32 mouse cellular contexts compared by ENCODE assay signal in the genomic region with DNA sequence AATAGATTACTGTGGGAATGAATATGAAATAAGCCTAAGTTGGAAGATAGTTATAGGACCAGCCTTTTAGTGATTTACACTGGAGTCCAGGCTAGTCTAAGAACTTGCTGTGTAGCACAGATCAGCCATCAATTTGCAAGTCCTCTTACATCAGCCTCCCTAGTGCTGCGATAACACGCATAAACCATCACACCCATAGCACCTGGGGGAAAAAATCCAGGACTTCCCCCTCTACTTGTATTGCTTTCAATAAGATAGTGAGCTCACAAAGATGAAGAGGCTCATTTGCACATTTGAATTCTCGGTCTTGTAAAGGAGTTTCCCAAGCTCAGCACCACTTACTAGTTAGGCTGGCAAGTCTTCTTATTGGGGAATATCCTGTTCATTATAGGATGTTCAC.
"Had no signal": no experiment of that assay in that cellular context is flagged by ENCODE, and none has a peak within 500 bp of the region (broad histone marks: within the 10 kb centered on the region; RNA-seq: fewer than 3 reads in every experiment).

No protein-coding gene starts in this region.

- H3K27ac ChIP-seq: heart, embryonic 13.5 days; heart, embryonic 15.5 days; hindbrain, embryonic 10.5 days; hindbrain, embryonic 12.5 days; hindbrain, embryonic 13.5 days; hindbrain, embryonic 14.5 days; hindbrain, embryonic 15.5 days; hindbrain, postnatal 0 days; intestine, embryonic 15.5 days; kidney, embryonic 15.5 days; kidney, postnatal 0 days; layer of hippocampus, adult 2 months; left cerebral cortex, adult 2 months had no signal

- H3K9ac ChIP-seq: heart, embryonic 13.5 days; heart, embryonic 15.5 days; hindbrain, embryonic 12.5 days; hindbrain, embryonic 13.5 days; hindbrain, embryonic 14.5 days; hindbrain, embryonic 15.5 days; intestine, embryonic 15.5 days; kidney, embryonic 15.5 days had no signal

- DNase-seq: heart, postnatal 10 days; heart, postnatal 14 days; heart, postnatal 36 days; heart, postnatal 4 days; kidney, adult 11 months; kidney, adult 2 months; kidney, adult 8-10 months; kidney, postnatal 10 days; kidney, postnatal 14 days; kidney, postnatal 25 days; kidney, postnatal 36 days; kidney, postnatal 4 days; layer of hippocampus, adult 9-11 months; layer of hippocampus, postnatal 36 days had no signal

- H3K4me3 ChIP-seq: heart, embryonic 13.5 days; heart, embryonic 15.5 days; hindbrain, embryonic 10.5 days; hindbrain, embryonic 12.5 days; hindbrain, embryonic 13.5 days; hindbrain, embryonic 15.5 days; intestine, embryonic 15.5 days; kidney, embryonic 15.5 days; layer of hippocampus, adult 2 months; left cerebral cortex, adult 2 months had no signal

- H3K4me2 ChIP-seq: heart, embryonic 11.5 days; heart, embryonic 13.5 days; heart, embryonic 15.5 days; hindbrain, embryonic 12.5 days; hindbrain, embryonic 13.5 days; hindbrain, embryonic 14.5 days; hindbrain, embryonic 15.5 days; intestine, embryonic 15.5 days; kidney, embryonic 15.5 days had no signal

- H3K9me3 ChIP-seq: heart, embryonic 13.5 days; heart, embryonic 15.5 days; hindbrain, embryonic 10.5 days; hindbrain, embryonic 12.5 days; hindbrain, embryonic 13.5 days; hindbrain, embryonic 15.5 days; intestine, embryonic 15.5 days; kidney, embryonic 15.5 days had no signal

- H3K36me3 ChIP-seq: heart, embryonic 13.5 days; heart, embryonic 15.5 days; hindbrain, embryonic 10.5 days; hindbrain, embryonic 12.5 days; hindbrain, embryonic 13.5 days; hindbrain, embryonic 15.5 days; intestine, embryonic 15.5 days; kidney, embryonic 15.5 days had no signal

- H3K27me3 ChIP-seq: heart, embryonic 13.5 days; heart, embryonic 15.5 days; hindbrain, embryonic 12.5 days; hindbrain, embryonic 15.5 days; intestine, embryonic 15.5 days had no signal

- ATAC-seq: hindbrain, embryonic 16.5 days; hindbrain, postnatal 0 days; inflammation-experienced regulatory T-cells, adult 6 months; intestine, embryonic 15.5 days; intestine, embryonic 16.5 days; intestine, postnatal 0 days had no signal
